Mouse (Mus musculus): ENCODE measurements around the gene Med24.
"Not testable (repeated sequence)": the region's sequence is repeated elsewhere in the genome, so short reads cannot be mapped to it uniquely, and the experiment has no call there.

DNA sequence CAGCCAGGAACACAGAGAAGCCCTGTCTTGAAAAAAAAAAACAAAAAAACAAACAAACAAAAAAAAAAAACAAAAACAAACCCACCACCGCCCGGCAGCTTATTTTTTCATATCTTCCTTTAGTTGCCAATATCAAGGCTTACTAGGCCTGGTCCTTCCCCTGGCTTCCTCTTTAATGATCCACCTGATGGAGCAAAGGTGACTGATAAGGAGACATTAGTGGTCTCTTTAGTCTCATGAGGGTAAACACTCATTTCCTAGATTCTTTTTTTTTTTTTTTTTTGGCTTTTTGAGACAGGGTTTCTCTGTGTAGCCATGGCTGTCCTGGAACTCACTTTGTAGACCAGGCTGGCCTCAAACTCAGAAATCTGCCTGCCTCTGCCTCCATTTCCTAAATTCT, 8.0 kb upstream of the Med24 start:
- not testable (repeated sequence) for TF ChIP-seq CTCF (IDR thresholded peaks at IDR 0.05; ENCODE audit: insufficient read depth, low read length); POLR2A (IDR thresholded peaks at IDR 0.05; ENCODE audit: borderline replicate concordance, extremely low read depth, low read depth, low read length)
